Mouse (Mus musculus) Muller cell, postnatal 12 days (primary cell): ENCODE results near the gene E4f1.
A peak's percentile ranks its signal among the peaks of the same experiment; 100 is the strongest.
"Not testable (repeated sequence)": the region's sequence is repeated elsewhere in the genome, so short reads cannot be mapped to it uniquely, and the experiment has no call there.

ENCODE experiments used
- DNase-seq: peaks from one replicate; pipeline ENCODE4 v3.0.0-alpha.2; 2015; ENCODE audit errors: inconsistent ontology term

E4f1 gene

DNA sequence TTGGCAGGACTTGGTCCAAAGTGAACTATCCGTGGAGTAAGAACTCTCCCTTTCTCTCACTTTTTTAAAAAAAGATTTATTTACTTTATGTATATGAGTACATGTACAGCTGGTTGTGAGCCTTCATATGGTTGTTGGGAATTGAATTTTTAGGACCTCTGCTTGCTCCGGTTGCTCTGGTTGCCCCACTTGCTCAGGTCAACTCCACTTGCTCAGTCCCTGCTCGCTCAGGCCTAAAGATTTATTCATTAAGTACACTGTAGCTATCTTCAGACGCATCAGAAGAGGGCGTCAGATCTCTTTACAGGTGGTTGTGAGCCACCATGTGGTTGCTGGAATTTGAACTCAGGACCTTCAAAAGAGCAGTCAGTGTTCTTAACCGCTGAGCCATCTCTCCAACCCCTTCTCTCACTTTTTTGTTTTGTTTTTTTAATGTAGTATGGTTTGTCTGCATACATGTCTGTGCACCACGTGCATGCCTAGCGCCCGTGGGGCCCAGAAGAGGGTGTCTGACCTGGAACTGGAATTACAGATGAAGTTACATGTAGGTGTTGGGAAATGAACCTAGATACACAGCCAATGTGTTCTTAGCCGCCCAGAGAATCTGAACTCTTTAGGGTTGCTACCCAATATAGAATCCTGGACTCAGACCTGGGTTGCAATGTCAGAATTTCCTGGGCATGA lies 14.4 kb downstream of the E4f1 start:
- DNase-seq = not testable (repeated sequence)

DNA sequence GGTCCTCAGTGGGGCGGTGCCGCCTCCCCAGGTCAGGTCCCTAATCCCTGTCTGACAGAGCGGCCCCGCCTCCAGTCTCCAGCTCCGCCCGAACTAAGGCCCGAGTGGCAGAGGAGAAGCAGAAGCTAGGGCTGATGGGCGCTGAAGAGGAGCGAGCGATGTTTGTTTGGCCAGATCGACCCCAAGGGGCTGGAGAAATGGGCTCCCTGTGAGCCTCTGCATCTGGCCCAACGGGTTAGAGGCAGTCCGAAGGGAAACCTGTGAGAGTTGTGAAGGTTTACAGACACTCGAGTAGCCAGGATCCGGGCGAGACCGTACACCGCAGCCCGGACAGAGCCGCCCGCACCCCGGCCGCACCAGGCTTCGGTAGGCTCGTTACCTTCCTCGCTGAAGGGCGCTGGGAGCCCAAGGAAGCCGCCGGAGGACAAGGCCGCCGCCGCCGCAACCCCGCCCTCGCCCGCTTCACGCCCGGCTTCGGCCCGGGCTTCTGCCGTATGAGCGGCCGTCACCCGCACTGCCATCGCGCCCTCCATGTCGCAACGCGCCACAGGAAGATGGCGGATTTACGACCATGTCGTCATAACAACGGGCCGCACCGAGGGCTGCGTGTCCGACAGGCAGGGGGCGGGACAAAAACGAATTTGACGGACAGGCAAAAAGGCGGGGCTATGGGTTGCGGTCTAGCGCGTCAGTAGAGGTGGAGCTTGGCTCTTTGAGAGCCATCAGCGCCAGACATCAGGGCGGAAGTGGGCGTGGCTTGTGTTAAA lies 15.2 kb downstream of the E4f1 start:
- peak; percentile 97 for DNase-seq

DNA sequence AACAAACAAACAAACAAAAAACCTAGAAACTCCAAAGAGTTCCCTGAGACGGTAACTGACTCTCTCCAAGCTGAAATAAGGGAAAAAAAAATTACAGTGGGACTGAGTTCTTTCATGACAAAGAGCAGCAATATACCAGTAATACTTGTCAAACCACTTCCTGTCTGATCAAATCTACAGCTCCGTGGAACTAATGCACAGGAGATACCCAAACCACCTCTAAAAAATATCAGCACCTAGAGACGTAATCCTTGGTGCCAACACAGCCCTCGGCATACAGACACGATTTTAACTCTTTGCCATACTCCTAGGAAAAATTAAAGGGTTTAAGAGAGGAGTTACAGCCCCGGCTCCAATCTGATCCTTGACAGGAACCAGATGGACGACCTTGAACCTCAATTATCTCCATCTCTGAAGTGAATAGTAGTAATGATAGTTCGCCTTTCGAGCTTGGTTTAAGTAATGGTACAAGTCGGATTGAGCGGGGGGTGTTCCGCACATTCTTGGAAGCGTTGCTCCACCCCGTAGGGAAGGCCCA lies 15.8 kb downstream of the E4f1 start:
- no peak for DNase-seq

DNA sequence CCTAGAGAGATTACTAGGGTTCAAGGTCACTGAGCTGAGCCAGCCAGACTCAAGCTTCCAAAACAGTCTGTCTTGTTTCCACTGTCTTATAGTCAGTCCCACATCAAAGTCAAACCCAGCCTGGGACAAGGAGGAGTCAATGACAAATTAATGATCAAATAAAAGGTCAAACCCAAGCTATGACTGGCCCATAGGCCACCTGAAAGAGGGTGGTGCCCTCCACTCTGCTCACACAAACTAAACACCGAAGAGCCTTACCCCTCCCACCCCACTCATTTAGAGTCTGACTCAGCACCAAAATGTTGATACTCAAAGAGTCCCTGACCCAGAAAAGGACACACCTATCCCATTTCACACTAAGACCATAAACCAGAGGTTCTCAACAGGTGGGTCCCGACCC lies 16.7 kb downstream of the E4f1 start:
- DNase-seq = no peak

DNA sequence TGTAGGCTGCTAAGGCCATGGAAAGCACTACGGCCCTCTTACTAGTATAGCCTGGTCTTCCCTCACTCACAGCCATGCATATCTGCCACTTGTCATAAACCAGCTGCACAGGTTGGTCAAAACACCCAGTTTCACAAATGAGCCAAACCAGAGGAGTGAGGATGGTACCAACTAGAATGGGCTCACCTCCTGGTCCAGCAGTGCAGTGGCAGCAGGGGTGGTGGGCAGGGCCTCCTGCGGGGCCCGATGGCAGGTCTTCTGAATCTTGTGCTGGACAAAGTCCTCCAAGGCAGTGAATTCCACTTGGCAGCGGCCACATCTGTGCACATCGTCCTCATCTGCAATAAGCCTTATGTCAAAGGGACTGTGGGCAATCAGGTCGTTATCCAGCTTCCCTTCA lies 18.9 kb downstream of the E4f1 start:
- DNase-seq = no peak

DNA sequence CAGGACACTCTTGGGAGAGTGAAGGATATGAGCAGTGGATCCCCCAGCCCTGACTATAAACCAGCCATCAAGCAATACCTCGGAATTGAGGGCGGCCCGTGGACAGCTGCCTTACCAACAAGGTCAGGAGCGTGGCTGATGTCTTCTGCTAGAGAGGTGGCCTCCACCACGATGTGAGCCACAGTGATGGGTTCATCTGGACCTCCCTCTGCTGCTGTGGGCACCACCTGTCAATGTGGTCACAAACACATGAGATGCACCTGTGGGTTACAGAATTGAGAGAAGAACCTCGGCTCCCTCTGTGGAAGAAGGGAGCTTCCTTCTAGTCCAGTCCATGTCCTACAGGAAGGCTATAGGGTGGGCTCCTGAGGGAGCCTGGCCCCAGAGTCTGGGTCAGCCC lies 20.6 kb downstream of the E4f1 start:
- DNase-seq = no peak

DNA sequence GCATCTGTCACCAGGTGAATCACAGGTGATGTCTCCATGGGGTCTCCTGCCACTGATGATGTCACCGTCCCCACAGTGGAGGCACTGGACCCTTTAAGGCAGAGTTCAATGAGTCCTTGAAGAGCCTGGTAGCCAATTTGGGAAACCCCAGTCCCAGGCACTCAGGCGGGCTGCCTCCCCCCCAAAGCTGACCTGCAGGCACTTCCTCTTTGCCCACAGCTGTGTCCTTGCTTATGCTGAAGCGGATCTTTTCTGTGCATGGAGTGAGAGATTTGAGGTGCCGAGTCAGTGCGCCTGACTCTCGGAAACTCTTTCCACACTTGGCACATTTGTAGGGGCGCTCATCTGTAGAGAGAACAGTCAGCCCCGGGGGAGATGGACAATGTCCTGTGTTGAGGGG lies 23.5 kb downstream of the E4f1 start:
- DNase-seq = no peak

DNA sequence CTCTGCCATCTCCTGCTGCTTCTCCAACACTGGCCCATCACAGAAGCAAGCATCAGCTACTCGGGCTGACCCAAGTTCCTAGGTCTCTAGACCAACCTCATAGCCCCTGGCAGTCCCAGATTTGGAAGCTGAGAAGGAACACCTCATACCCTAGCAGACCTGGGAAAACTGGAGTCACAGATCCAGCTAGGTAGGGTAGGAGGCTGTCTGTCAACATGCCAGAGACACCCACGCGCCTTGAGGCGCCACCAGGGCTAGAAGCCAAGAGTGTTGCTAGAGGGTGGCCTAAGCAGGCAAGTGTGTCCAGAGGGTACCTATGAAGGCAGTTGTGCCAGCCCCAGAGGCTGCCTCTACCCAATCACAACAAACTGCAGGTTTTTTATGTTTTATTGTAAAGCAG lies 26.7 kb downstream of the E4f1 start:
- no peak for DNase-seq

DNA sequence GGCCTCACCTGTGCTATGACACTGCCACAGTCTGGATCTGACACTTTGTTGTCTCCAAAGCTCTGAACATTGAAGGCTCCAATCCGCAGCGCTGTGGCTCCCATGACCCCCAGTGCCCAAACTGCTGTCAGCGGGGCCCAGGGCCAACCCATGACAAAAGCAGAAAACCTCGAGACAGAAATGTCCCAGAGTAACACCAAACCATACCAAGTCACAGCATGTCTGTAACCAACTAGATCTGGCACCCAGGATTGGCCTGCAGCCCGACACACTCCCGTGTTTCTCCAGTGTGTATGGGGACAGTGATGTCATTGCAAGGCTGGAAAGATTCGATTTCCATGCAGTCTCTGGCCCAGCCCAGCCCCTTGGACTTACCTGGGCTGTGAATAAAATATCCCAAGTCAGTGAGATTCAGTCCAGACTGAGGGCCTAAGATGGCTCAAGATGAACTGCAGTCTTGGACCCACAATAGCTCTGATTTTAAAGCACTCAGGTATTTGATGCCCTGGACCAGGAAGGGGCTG lies 27.4 kb downstream of the E4f1 start, which contains the start of gene Dnase1l2:
Gene Dnase1l2, minus strand, starts transcription at position 474 of the 524 bp plus-strand sequence.
- no peak for DNase-seq

DNA sequence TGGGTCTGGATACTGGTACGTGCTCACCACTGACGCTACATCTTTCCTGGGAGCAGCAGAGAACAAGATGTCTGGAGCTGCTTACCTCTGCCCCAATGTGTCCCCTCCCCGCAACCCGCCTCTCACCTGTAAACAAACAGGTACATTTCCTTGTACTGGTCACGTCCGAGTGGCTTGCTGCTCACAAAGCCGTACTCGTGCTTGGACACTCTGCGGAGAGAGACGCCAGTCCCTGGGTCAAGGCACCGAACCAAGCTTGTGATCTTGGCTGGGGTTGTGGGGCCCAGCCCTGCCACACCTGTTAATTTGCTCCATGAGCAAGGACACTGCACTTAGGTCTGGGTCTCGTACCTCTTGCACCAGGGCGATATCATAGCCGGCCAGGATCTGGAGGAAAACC lies 28.0 kb downstream of the E4f1 start:
- DNase-seq = no peak

DNA sequence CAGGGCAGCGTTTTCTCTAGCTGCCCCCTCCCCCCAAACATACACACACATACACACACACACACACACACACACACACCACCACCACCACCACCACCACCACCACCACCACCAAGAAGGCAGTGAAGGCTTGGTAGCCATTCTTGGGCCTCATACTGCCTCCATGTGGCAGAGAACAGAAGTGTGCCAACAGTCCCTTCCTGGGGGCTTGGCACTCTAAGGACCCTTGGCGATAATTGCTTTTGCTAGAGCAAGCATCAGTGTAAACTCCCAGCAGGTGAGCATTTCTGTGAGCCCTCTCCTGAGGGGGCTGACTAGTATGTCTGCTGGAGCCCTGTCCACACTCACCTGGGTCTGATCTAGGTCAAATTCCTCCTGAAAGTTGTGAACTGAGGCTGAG lies 29.0 kb downstream of the E4f1 start:
- DNase-seq = no peak

DNA sequence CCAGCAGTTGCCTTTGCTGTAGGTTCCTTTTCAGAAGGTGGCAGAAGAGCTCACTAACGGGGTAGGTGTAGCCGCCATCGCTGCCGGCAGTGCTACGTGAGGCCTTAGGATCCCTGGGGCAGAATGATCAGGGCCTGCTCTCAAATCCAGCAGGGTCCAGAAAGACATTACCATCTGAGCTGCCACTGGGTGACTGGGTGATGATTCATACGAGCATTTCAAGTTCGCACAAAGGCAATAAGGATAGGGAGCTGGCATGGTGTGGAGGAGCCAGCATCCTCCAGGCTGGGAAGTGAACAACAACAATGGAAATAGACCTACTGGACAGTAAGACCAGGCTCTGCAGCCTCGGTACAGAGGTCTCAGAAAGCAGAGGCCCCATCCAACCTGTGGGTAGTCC lies 29.7 kb downstream of the E4f1 start:
- DNase-seq = peak; percentile 35

DNA sequence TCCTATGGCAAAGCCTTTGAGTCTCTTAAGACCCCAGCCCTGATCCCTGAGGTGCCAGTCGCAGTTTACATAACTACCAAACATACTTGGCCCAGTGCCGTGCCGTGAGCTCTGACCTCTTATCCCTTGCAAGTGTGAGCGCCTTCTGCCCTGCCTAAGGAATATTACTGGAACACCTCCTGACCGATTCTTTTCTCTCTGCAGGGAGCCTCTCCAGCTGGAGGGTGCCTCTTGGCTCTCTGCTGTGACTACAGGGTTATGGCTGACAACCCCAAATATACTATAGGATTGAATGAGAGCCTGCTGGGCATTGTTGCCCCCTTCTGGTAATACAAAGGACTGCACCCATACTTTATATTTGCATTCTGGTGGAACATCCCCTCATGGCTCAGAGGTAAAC lies 33.1 kb downstream of the E4f1 start:
- peak; percentile 25 for DNase-seq

DNA sequence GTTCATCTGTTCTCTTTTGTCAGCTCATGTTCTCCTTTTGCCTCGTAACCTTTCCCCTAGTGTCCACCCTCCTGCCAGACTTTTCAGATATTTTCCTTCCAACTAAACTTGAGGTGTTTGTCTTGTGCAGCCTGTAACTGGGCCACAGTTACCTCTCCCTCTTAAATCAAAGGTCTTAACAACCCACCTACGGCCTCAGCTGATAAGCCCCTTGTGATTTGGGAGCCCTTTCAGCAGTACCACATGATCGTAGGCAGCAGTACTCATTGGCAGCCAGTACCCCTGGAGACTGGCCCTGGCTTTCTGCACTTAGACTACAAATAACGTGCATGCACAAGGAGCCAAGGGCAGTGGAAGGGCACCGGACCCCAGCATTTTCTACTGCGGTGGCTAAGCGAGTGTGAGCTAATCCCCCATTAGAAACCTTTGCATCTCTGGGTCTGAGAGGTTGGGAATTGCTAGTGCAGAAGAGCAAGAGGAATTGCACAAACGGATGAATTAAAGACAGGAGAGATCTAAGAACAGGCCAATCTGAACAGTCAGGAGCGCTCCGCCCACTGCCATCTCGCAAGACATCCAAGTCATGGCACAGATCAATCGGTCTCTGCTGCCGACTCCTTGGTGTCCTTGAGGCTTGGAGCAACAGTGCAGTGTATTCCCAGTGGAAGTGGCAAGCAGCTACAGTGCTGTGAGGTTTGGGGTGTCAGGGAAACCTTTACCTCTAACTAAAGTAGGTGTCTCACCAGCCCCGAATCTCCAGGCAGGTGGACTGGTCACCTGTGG lies 40.7 kb downstream of the E4f1 start:
- no peak for DNase-seq

DNA sequence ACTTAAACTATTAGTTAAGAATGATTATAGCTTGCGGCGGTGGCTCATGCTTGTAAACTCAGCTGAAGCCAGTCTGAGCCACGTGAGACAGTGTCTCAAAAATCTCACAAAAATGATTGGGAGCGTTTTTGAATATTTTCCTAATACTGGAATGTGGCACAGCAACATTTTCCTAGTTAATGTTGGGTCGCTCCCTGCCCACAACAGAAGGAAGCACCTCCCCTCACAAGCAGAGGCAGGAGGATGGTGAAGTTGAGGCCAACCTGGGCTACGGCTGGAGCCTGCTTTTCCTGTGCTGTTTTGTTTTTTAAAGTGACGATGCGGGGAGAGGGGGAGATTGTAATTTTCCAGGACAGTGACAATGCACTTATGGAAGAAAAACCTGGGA lies 42.9 kb downstream of the E4f1 start:
- no peak for DNase-seq

DNA sequence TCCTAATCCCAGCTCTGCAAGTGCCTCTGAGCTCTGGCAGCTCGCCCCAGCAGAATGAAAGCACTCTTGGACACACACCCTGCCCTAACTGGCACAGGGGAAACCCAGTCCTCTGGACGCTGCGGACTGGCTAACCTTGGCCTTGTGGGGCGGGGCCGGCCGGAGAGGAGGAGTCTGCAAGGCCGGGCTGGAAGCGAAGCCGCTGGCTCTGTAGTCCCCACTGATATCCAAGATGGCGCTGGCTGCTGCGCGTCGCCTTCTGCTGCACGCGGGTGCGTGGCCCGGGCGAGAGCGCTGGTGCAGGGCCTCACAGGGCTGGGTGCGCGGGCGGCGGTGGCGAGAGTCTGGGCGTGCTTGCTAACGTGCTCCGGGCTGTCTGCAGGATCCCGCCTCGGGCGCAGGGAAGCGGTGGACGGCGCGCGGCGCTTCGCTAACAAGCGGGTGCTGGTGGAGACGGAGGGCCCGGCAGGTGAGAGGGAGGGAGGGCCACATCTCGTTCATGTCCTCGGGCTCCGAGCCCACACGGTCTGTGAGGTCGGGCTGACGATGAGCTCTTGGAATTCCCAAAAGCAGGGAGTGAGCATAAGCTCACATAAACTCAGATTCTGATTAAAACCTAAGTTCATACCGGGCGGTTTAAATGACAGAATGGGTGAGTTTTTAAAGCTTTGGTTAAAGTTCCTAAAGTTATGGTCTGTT lies 43.5 kb downstream of the E4f1 start, which contains the start of gene Eci1:
Gene Eci1, plus strand, starts transcription at position 171 of the 699 bp plus-strand sequence.
- DNase-seq = peak; percentile 98

DNA sequence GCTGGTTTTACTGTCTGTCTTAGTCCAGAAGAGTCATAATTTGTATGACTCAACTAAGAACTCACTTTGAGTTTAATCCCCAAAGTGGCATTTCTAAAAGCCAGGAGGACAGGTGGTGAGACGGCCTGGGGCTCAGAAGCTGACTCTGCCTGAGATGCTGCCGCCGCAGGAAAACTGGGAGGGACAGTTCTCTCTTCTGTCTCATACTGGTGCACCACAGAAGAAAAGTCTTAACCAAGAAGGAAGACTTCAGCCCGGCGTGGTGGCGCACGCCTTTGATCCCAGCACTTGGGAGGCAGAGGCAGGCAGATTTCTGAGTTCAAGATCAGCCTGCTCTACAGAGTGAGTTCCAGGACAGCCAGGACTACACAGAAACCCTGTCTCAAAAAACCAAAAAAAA lies 44.2 kb downstream of the E4f1 start:
- DNase-seq = no peak

DNA sequence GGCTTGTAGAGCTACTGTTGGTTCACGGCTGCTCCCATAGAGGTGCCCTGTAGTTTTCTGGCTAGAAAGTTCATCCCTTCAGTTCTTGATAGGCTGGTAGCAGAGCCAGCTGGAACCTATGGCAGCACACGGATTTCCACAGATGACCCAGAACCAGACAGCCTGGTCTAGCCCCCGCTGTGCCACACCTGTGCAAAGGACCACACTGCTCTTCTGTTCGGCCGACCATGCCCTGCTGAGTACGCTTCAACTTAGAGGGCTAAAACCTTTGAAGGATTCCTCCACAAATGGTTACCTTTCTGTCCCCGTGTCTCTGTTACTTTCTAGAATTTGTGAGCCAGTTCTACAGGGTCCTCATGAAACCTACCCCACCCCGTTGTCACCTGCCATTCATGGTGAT lies 44.8 kb downstream of the E4f1 start:
- DNase-seq = not testable (repeated sequence)

DNA sequence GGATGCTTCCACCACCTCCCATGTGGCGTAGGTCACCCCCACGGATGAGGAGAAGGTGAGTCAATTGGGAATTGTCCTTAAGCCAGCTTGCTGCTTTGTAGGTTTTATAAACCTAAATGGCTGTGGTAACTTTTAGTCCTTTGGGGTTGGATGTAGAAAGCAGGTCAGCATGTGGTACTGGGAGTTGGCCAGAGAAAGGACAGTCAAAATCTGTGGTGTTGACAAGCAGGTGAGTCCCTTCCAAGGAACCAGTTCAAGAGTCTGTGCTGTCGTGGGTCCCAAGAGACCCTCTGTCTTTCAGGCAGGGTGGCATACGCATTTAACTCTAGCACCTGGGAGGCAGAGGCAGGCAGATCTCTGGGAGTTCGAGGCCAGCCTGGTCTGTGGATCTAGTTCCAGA lies 45.6 kb downstream of the E4f1 start:
- no peak for DNase-seq

DNA sequence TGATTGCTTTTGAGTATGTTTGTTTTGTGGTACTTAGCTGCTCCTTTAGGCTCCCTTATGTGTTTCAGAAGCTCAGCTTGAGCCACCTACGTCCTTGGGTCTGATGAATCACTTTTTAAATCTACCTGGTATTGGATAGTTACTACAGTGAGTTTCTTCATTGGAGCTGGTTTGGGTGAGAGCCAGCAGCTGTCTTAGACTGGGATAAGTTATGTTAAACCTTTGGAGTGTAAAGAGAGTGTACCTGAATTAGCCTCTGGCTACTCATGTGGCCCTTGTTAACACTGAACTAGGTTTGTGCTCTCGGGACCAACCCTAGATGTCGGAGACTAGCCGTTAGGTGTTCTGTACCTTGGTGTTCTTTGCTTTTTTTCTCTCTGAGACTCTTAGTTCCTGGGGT lies 47.0 kb downstream of the E4f1 start:
- DNase-seq = no peak

DNA sequence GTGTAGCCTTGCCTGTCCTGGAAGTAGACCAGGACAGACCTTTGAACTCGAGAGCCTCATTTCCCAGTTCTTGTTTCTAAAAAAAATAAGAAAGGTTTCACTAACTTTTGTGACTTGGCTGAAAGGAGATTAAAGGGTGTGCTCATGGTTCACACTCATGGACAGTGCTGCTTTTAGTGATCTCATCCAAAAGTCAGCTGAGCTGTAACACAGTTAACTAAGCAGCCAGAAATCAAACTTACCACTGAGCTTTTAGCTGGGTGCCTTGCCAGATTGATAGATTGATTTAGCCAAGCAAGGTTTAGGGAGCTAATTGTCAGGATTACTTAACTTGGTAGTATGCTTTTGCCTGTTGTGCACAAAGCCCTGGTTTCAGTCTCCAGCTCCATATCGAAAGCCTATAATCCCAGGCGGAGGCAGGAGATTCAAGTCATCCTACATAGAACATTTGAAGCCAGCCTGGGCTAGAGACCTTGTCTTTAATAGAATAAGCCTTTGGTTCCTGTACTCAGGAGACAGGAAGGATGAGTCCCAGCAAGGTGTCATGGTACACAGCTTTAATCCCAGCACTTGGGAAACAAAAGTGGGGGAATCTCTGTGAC lies 54.0 kb downstream of the E4f1 start:
- DNase-seq = no peak
